Mouse (Mus musculus) spleen, adult 2 months (tissue): ENCODE results near the gene Pnma5. TPM values are rescaled to one million over a fixed set of nuclear protein-coding genes. Genes with fewer than 3 reads are reported as not detected.

Experiments used
- DNase-seq, 2 experiments: peaks; one replicate each; pipeline versions ENCODE4 v3.0.0 to v3.0.0-alpha.2; 2012 to 2021; ENCODE audit warnings: low spot score in 2 of 2, low read depth in 1 of 2
- H3K27ac ChIP-seq: fragments of 200-500 bp; 2 replicates; pipeline ENCODE4 v1.5.1; 2012; ENCODE audit warnings: low read length, inconsistent platforms; ENCODE audit not compliant: insufficient read depth
- H3K27me3 ChIP-seq: fragments of 200-500 bp; 2 replicates; pipeline ENCODE4 v1.6.1; 2012; ENCODE audit warnings: mild to moderate bottlenecking, moderate library complexity, low read length, inconsistent platforms; ENCODE audit not compliant: control insufficient read depth, insufficient read depth
- H3K36me3 ChIP-seq: fragments of 200-500 bp; 2 replicates; pipeline ENCODE4 v1.6.1; 2012; ENCODE audit warnings: mild to moderate bottlenecking, low read length, inconsistent platforms; ENCODE audit not compliant: control insufficient read depth, insufficient read depth
- H3K4me1 ChIP-seq: fragments of 200-500 bp; 2 replicates; pipeline ENCODE4 v1.6.1; 2011; ENCODE audit warnings: inconsistent platforms; ENCODE audit not compliant: control insufficient read depth, insufficient read depth, insufficient read length
- H3K4me3 ChIP-seq: fragments of 200-500 bp; 2 replicates; pipeline ENCODE4 v1.5.1; 2011; ENCODE audit warnings: mild to moderate bottlenecking, inconsistent platforms; ENCODE audit not compliant: insufficient read depth, insufficient read length; ENCODE audit errors: extremely low read depth
- CTCF ChIP-seq: fragments of 200-500 bp; IDR thresholded peaks from 2 replicates; pipeline ENCODE4 v1.5.1; 2011; ENCODE audit warnings: mild to moderate bottlenecking, inconsistent platforms; ENCODE audit not compliant: insufficient read depth, insufficient read length, insufficient replicate concordance; ENCODE audit errors: extremely low read depth
- POLR2A ChIP-seq: fragments of 200-500 bp; IDR thresholded peaks from 2 replicates; pipeline ENCODE4 v1.6.1; 2011; ENCODE audit warnings: low read depth, low read length, inconsistent platforms
- WGBS: fragments of 180-500 bp; shearing (Covaris S2); methylation state at CpG from one replicate; pipeline ENCODE4 v1.1.7; 2018; 5-methylcytosine and 5-hydroxymethylcytosine counted together
- polyA plus RNA-seq: library from polyadenylated mRNA; depleted of rRNA; stranded (reverse); fragments of >200 nt; gene quantifications from 2 replicates; pipeline ENCODE4 v1.2.3, GENCODE M21; 2012

Gene Pnma5
- polyA plus RNA-seq, 1 experiment: not detected

DNA sequence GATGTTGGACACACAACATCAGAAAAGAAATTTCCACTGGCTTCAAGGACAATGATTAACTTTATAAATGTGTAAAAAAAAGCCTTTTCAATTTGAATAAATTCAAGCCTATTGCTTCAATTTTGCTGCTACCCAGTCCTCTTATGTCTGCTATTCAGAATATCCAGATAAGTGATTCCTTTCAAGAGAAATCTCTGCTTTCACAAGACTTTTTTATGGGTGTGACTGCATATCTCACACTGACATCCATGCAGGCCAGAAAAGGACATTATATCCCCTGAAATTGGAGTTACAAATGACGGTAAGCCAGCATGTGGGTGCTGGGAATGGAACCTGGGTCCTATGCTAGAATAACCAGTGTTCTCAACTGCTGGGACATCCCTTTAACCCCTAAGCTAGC is 24.6 kb upstream of the Pnma5 start:
- no peak overlapping the region for H3K27ac ChIP-seq
- 83% methylated on average over 1 of the region's 1 CpGs for WGBS
- no peak for DNase-seq
- no peaks in the 10 kb centered on the region for H3K4me1 ChIP-seq
- no peak for TF ChIP-seq CTCF
- no peak for TF ChIP-seq POLR2A
- H3K27me3 ChIP-seq: no peaks in the 10 kb centered on the region
- H3K4me3 ChIP-seq: no peak overlapping the region
- no peaks in the 10 kb centered on the region for H3K36me3 ChIP-seq

DNA sequence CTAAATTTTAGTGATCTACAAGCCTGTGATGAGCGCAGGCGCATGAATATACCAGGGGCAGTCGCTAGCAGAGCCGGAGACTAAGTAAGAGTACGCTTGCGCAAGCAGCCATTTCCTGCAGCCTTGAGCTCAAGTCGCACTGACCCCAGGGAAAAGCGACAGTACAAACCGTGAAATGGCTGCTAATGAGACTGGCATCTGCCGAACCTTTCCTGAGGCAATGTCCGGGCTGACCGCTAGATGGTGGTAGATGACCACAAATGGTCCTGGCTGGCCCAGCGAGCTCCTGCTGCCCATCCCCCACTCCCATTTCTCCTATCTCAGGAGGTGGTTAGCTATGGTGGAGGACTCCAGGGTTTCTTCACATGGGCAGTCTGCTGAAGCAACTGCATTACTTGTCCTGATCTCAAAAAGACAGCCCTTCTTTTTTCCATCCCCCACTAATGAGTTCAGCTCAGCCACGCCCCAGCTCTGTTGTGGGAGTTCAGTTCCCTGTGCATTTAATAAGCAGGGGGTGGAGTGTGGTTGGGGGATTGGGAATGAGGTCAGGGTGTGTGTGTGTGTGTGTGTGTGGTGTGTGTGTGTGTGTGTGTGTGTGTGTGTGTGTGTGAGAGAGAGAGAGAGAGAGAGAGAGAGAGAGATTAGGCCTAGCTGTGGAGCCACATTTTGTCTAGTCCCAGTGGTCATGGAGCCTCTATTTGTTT is 17.1 kb upstream of the Pnma5 start:
- no peak overlapping the region for H3K4me3 ChIP-seq
- WGBS: 27% methylated on average over 14 of the region's 14 CpGs
- DNase-seq: peak; percentile 72 to 81
- H3K36me3 ChIP-seq: no peaks in the 10 kb centered on the region
- H3K27ac ChIP-seq: no peak overlapping the region
- no peaks in the 10 kb centered on the region for H3K4me1 ChIP-seq
- TF ChIP-seq CTCF (peak; percentile 87), POLR2A (no peak)
- H3K27me3 ChIP-seq: no peaks in the 10 kb centered on the region

DNA sequence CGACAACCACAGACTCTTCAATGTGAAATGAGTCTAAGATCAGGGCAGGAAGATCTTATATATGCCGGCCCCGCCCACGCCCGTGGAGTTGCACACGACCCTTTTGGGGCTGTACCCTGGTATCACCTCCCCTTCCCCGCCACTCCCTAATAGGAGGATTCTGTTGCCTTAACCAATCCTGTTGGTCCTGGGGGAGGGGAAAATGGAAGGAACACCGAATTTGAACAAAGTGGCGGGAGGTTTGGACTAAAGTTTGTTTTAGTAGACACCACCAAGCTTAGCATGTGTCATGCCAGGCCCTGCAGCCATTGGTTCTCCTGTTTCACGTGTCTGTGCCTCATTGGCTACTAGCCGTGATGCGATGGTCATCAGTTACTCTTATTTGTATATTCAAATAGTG is 2.8 kb upstream of the Pnma5 start:
- H3K4me3 ChIP-seq: no peak overlapping the region
- no peaks in the 10 kb centered on the region for H3K27me3 ChIP-seq
- H3K4me1 ChIP-seq: no peaks in the 10 kb centered on the region
- no peak overlapping the region for H3K27ac ChIP-seq
- no peak for DNase-seq
- 84% methylated on average over 12 of the region's 12 CpGs for WGBS
- no peak for TF ChIP-seq CTCF
- no peak for TF ChIP-seq POLR2A
- no peaks in the 10 kb centered on the region for H3K36me3 ChIP-seq

- Histone ChIP-seq H3K27ac (no peak overlapping the region), H3K4me1 (no peaks in the 10 kb centered on the region), H3K4me3 (no peak overlapping the region), H3K27me3 (no peaks in the 10 kb centered on the region), H3K36me3 (no peaks in the 10 kb centered on the region)
- no peak for TF ChIP-seq CTCF
- TF ChIP-seq POLR2A: no peak
- DNase-seq: no peak
- 81% methylated on average over 8 of the region's 8 CpGs for WGBS
Measured at GRCm38 (mm10) chrX:73038831-73039230, 1.9 kb upstream of the Pnma5 start.

GRCm38 (mm10) chrX:73012846-73013245 is 24.1 kb downstream of the Pnma5 start:
- no peak for DNase-seq
- H3K4me3 ChIP-seq: no peak overlapping the region
- no peak for TF ChIP-seq POLR2A
- TF ChIP-seq CTCF: no peak

GRCm38 (mm10) chrX:73007597-73008479 is 29.1 kb downstream of the Pnma5 start:
- H3K36me3 ChIP-seq: no peaks in the 10 kb centered on the region
- 20% methylated on average over 26 of the region's 27 CpGs for WGBS
- peak; percentile 82 to 86 for DNase-seq
- H3K4me1 ChIP-seq: no peaks in the 10 kb centered on the region
- H3K4me3 ChIP-seq: peak overlapping the region; percentile 54; the same call in 1 of the 2 replicates
- TF ChIP-seq CTCF (peak; percentile 93), POLR2A (0 out of 2 replicates have a peak, but pooled peaks have one; percentile 33)
- no peaks in the 10 kb centered on the region for H3K27me3 ChIP-seq
- peak overlapping the region; percentile 89 for H3K27ac ChIP-seq

More at GRCm38 (mm10) chrX:73012846-73013245, 24.1 kb downstream of the Pnma5 start:
- no peaks in the 10 kb centered on the region for H3K4me1 ChIP-seq
- no peaks in the 10 kb centered on the region for H3K36me3 ChIP-seq
- no peaks in the 10 kb centered on the region for H3K27me3 ChIP-seq
- no peak overlapping the region for H3K27ac ChIP-seq
- WGBS: 63% methylated on average over 4 of the region's 4 CpGs
